Mouse (Mus musculus): ENCODE measurements at regions not wholly inside any gene's neighbourhood (a gene's known extent, or its start where the extent isn't known, plus 50 kb on each side); places are given as distances from the start of the nearest gene placed in this dataset.

GRCm38 (mm10) chr7:37104671-37105070 is 406.8 kb downstream of the Tshz3 start:
- TF ChIP-seq POLR2A (IDR thresholded peaks at IDR 0.05; ENCODE audit: borderline replicate concordance, insufficient read depth, low read length) (no peak), CTCF (IDR thresholded peaks at IDR 0.05; ENCODE audit: borderline replicate concordance, insufficient read depth, low read depth, low read length) (no peak)

Measured in cerebellum, adult 2 months (tissue).